ENCODE assay signal across 27 mouse cellular contexts in genomic region chr1:185822241-185822640, GRCm38 (mm10).
DNase-seq lines count a peak whose midpoint lies in the region; ATAC-seq and TF ChIP-seq lines count a peak whose summit lies in the region.
"Had no signal": no experiment of that assay in that cellular context is flagged by ENCODE, and none has a peak within 500 bp of the region (broad histone marks: within the 10 kb centered on the region; RNA-seq: fewer than 3 reads in every experiment).

No protein-coding gene starts in this region.

- H3K36me3 ChIP-seq in midbrain, postnatal 0 days (ENCODE audit: insufficient read depth, low read length), result no peaks in the 10 kb centered on the region
- H3K36me3 ChIP-seq: embryonic facial prominence, embryonic 12.5 days; forebrain, embryonic 12.5 days; heart, embryonic 15.5 days; intestine, embryonic 15.5 days; midbrain, embryonic 15.5 days; neural tube, embryonic 13.5 days; stomach, embryonic 15.5 days had no signal

- intact Hi-C loops in heart, postnatal 14 days (cut with DNase I), result no loop called here

- no peak overlapping the region for H3K4me3 ChIP-seq in midbrain, postnatal 0 days (ENCODE audit: low read depth, low read length)
- H3K4me3 ChIP-seq: embryonic facial prominence, embryonic 12.5 days; forebrain, embryonic 12.5 days; heart, embryonic 15.5 days; intestine, embryonic 15.5 days; midbrain, embryonic 15.5 days; myocyte; neural tube, embryonic 13.5 days; stomach, embryonic 15.5 days had no signal

- no peaks in the 10 kb centered on the region for H3K9me3 ChIP-seq in midbrain, postnatal 0 days (ENCODE audit: low read length)
- H3K9me3 ChIP-seq: embryonic facial prominence, embryonic 12.5 days; forebrain, embryonic 12.5 days; heart, embryonic 15.5 days; intestine, embryonic 15.5 days; midbrain, embryonic 15.5 days; neural tube, embryonic 13.5 days; stomach, embryonic 15.5 days had no signal

- DNase-seq in adrenal gland, postnatal 14 days, result peak; percentile 34
- DNase-seq in adrenal gland, adult 8-10 months, result no peak
- DNase-seq in ES-CJ7 (ENCODE audit: low read depth, low spot score), result peak; percentile 6
- peak; percentile 63 for DNase-seq in gastrocnemius, adult 18-20 months (ENCODE audit: low spot score)
- peak; percentile 76 for DNase-seq in skeletal muscle tissue, adult 2 months (ENCODE audit: low read depth, low spot score)
- DNase-seq in midbrain, postnatal 0 days (ENCODE audit: low spot score), result no peak
- DNase-seq in heart, postnatal 14 days, result no peak
- DNase-seq: cerebellum, adult 18-20 months; cerebellum, postnatal 14 days; heart, postnatal 4 days; kidney, adult 9 months; kidney, postnatal 14 days; liver, postnatal 0 days; retina, postnatal 1 day had no signal

- H3K4me1 ChIP-seq in midbrain, postnatal 0 days (ENCODE audit: insufficient read depth, low read length), result no peaks in the 10 kb centered on the region
- H3K4me1 ChIP-seq: forebrain, embryonic 12.5 days; heart, embryonic 15.5 days; midbrain, embryonic 15.5 days; stomach, embryonic 15.5 days had no signal

- H3K4me2 ChIP-seq in midbrain, postnatal 0 days (ENCODE audit: low read depth, low read length, poor library complexity, severe bottlenecking), result no peak overlapping the region
- H3K4me2 ChIP-seq: embryonic facial prominence, embryonic 12.5 days; forebrain, embryonic 12.5 days; heart, embryonic 15.5 days; intestine, embryonic 15.5 days; liver, embryonic 11.5 days; midbrain, embryonic 15.5 days; neural tube, embryonic 13.5 days; stomach, embryonic 15.5 days had no signal

- H3K27ac ChIP-seq in midbrain, postnatal 0 days (ENCODE audit: low read depth, low read length), result no peak overlapping the region
- H3K27ac ChIP-seq: embryonic facial prominence, embryonic 12.5 days; forebrain, embryonic 12.5 days; heart, embryonic 15.5 days; intestine, embryonic 15.5 days; macrophage; midbrain, embryonic 15.5 days; neural tube, embryonic 13.5 days; stomach, embryonic 15.5 days had no signal

- no peak for TF ChIP-seq CTCF in midbrain, postnatal 0 days (IDR thresholded peaks at IDR 0.05)

- 67% methylated on average over 8 of the region's 8 CpGs for WGBS in midbrain, postnatal 0 days

- no peaks in the 10 kb centered on the region for H3K27me3 ChIP-seq in midbrain, postnatal 0 days (ENCODE audit: insufficient read depth, low read length)
- H3K27me3 ChIP-seq: embryonic facial prominence, embryonic 12.5 days; forebrain, embryonic 12.5 days; heart, embryonic 15.5 days; intestine, embryonic 15.5 days; midbrain, embryonic 15.5 days; neural tube, embryonic 13.5 days; stomach, embryonic 15.5 days had no signal

- no peak overlapping the region for H3K9ac ChIP-seq in midbrain, postnatal 0 days (replicated peaks; ENCODE audit: low read length, poor library complexity, severe bottlenecking)
- H3K9ac ChIP-seq: embryonic facial prominence, embryonic 12.5 days; forebrain, embryonic 12.5 days; heart, embryonic 15.5 days; intestine, embryonic 15.5 days; liver, postnatal 0 days; midbrain, embryonic 15.5 days; neural tube, embryonic 13.5 days; stomach, embryonic 15.5 days had no signal

- no peak for ATAC-seq in midbrain, postnatal 0 days (ENCODE audit: low FRiP score)
- ATAC-seq: CD4-positive, CD25-positive, alpha-beta regulatory T cell, adult 4 months; hindbrain, embryonic 16.5 days; intestine, embryonic 15.5 days; liver, postnatal 0 days; lung, postnatal 0 days; midbrain, embryonic 15.5 days had no signal

Comparison
In these comparisons a context has a peak if more than half of its experiments do, and no peak if none do; other contexts are left out.
1. DNase-seq: peak in adrenal gland, postnatal 14 days (single experiment), ES-CJ7 (single experiment), gastrocnemius, adult 18-20 months (single experiment) and skeletal muscle tissue, adult 2 months (single experiment); none in adrenal gland, adult 8-10 months (single experiment), midbrain, postnatal 0 days (single experiment) and heart, postnatal 14 days (0 of 2).